Mouse (Mus musculus): ENCODE results near the gene Rex1bd. TPM values are rescaled to one million over a fixed set of nuclear protein-coding genes. Genes with fewer than 3 reads are reported as not detected.

The Rex1bd gene
- not detected for polyA plus RNA-seq (2014; fragmentation: Illumina TruSeq; extraction: RNeasy Lipid Tissue Mini Kit (QIAGEN cat#74804); ENCODE audit: low read depth, low replicate concordance)

GRCm38 (mm10) chr8:70506328-70507026, at the start of gene Rex1bd:
Gene Rex1bd, minus strand, starts transcription at chr8:70506752.

GRCm38 (mm10) chr8:70539077-70539813, 32.7 kb upstream of the Rex1bd start, which contains the start of gene Ell:
Gene Ell, plus strand, starts transcription at chr8:70539457.

GRCm38 (mm10) chr8:70527512-70528181, 21.1 kb upstream of the Rex1bd start, which contains the start of the genes Fkbp8 and Kxd1:
Gene Fkbp8, plus strand, starts transcription at chr8:70527724.
Gene Kxd1, minus strand, starts transcription at chr8:70527956.

GRCm38 (mm10) chr8:70510228-70510915, 3.8 kb upstream of the Rex1bd start, which contains the start of gene Uba52:
Gene Uba52, minus strand, starts transcription at chr8:70510801.

GRCm38 (mm10) chr8:70492664-70493640, 13.6 kb downstream of the Rex1bd start, which contains the start of gene Crlf1:
Gene Crlf1, plus strand, starts transcription at chr8:70493158.

GRCm38 (mm10) chr8:70486941-70487520, 19.5 kb downstream of the Rex1bd start, which contains the start of gene Tmem59l:
Gene Tmem59l, minus strand, starts transcription at chr8:70487358.

GRCm38 (mm10) chr8:70476333-70477268, 30.0 kb downstream of the Rex1bd start, which contains the start of gene Klhl26:
Gene Klhl26, minus strand, starts transcription at chr8:70476968.

Other genes with a start within 250 kb of the Rex1bd start
- not detected for gene Homer3, start 223.9 kb downstream of the Rex1bd start, polyA plus RNA-seq (2014; fragmentation: Illumina TruSeq; extraction: RNeasy Lipid Tissue Mini Kit (QIAGEN cat#74804); ENCODE audit: low read depth, low replicate concordance)
- gene Ddx49, start 204.3 kb downstream of the Rex1bd start, polyA plus RNA-seq (2014; fragmentation: Illumina TruSeq; extraction: RNeasy Lipid Tissue Mini Kit (QIAGEN cat#74804); ENCODE audit: low read depth, low replicate concordance): 4.1 TPM
- gene Cope, start 204.2 kb downstream of the Rex1bd start, polyA plus RNA-seq (2014; fragmentation: Illumina TruSeq; extraction: RNeasy Lipid Tissue Mini Kit (QIAGEN cat#74804); ENCODE audit: low read depth, low replicate concordance): 0.82 TPM
- gene Cers1, start 191.0 kb downstream of the Rex1bd start, polyA plus RNA-seq (2014; fragmentation: Illumina TruSeq; extraction: RNeasy Lipid Tissue Mini Kit (QIAGEN cat#74804); ENCODE audit: low read depth, low replicate concordance): not detected
- not detected for gene Gdf1, start 176.9 kb downstream of the Rex1bd start, polyA plus RNA-seq (2014; fragmentation: Illumina TruSeq; extraction: RNeasy Lipid Tissue Mini Kit (QIAGEN cat#74804); ENCODE audit: low read depth, low replicate concordance)
- 4.0 TPM for gene Upf1, start 153.5 kb downstream of the Rex1bd start, polyA plus RNA-seq (2014; fragmentation: Illumina TruSeq; extraction: RNeasy Lipid Tissue Mini Kit (QIAGEN cat#74804); ENCODE audit: low read depth, low replicate concordance)
- gene Comp, start 133.2 kb downstream of the Rex1bd start, polyA plus RNA-seq (2014; fragmentation: Illumina TruSeq; extraction: RNeasy Lipid Tissue Mini Kit (QIAGEN cat#74804); ENCODE audit: low read depth, low replicate concordance): not detected
- gene Crtc1, start 67.2 kb downstream of the Rex1bd start, polyA plus RNA-seq (2014; fragmentation: Illumina TruSeq; extraction: RNeasy Lipid Tissue Mini Kit (QIAGEN cat#74804); ENCODE audit: low read depth, low replicate concordance): 2.6 TPM
- gene Klhl26, start 29.8 kb downstream of the Rex1bd start, polyA plus RNA-seq (2014; fragmentation: Illumina TruSeq; extraction: RNeasy Lipid Tissue Mini Kit (QIAGEN cat#74804); ENCODE audit: low read depth, low replicate concordance): 5.4 TPM
- gene Tmem59l, start 19.4 kb downstream of the Rex1bd start, polyA plus RNA-seq (2014; fragmentation: Illumina TruSeq; extraction: RNeasy Lipid Tissue Mini Kit (QIAGEN cat#74804); ENCODE audit: low read depth, low replicate concordance): 0.82 TPM
- not detected for gene Crlf1, start 13.6 kb downstream of the Rex1bd start, polyA plus RNA-seq (2014; fragmentation: Illumina TruSeq; extraction: RNeasy Lipid Tissue Mini Kit (QIAGEN cat#74804); ENCODE audit: low read depth, low replicate concordance)
- gene Uba52, start 4.0 kb upstream of the Rex1bd start, polyA plus RNA-seq (2014; fragmentation: Illumina TruSeq; extraction: RNeasy Lipid Tissue Mini Kit (QIAGEN cat#74804); ENCODE audit: low read depth, low replicate concordance): 3.9 TPM
- 5.1 TPM for gene Fkbp8, start 21.0 kb upstream of the Rex1bd start, polyA plus RNA-seq (2014; fragmentation: Illumina TruSeq; extraction: RNeasy Lipid Tissue Mini Kit (QIAGEN cat#74804); ENCODE audit: low read depth, low replicate concordance)
- 8.0 TPM for gene Kxd1, start 21.2 kb upstream of the Rex1bd start, polyA plus RNA-seq (2014; fragmentation: Illumina TruSeq; extraction: RNeasy Lipid Tissue Mini Kit (QIAGEN cat#74804); ENCODE audit: low read depth, low replicate concordance)
- 0.58 TPM for gene Ell, start 32.7 kb upstream of the Rex1bd start, polyA plus RNA-seq (2014; fragmentation: Illumina TruSeq; extraction: RNeasy Lipid Tissue Mini Kit (QIAGEN cat#74804); ENCODE audit: low read depth, low replicate concordance)
- gene Isyna1, start 87.6 kb upstream of the Rex1bd start, polyA plus RNA-seq (2014; fragmentation: Illumina TruSeq; extraction: RNeasy Lipid Tissue Mini Kit (QIAGEN cat#74804); ENCODE audit: low read depth, low replicate concordance): 0.29 TPM
- not detected for gene Ssbp4, start 102.1 kb upstream of the Rex1bd start, polyA plus RNA-seq (2014; fragmentation: Illumina TruSeq; extraction: RNeasy Lipid Tissue Mini Kit (QIAGEN cat#74804); ENCODE audit: low read depth, low replicate concordance)
- not detected for gene Lrrc25, start 109.4 kb upstream of the Rex1bd start, polyA plus RNA-seq (2014; fragmentation: Illumina TruSeq; extraction: RNeasy Lipid Tissue Mini Kit (QIAGEN cat#74804); ENCODE audit: low read depth, low replicate concordance)
- gene Gdf15, start 125.7 kb upstream of the Rex1bd start, polyA plus RNA-seq (2014; fragmentation: Illumina TruSeq; extraction: RNeasy Lipid Tissue Mini Kit (QIAGEN cat#74804); ENCODE audit: low read depth, low replicate concordance): not detected
- gene Pgpep1, start 153.6 kb upstream of the Rex1bd start, polyA plus RNA-seq (2014; fragmentation: Illumina TruSeq; extraction: RNeasy Lipid Tissue Mini Kit (QIAGEN cat#74804); ENCODE audit: low read depth, low replicate concordance): 55.2 TPM
- gene Lsm4, start 166.5 kb upstream of the Rex1bd start, polyA plus RNA-seq (2014; fragmentation: Illumina TruSeq; extraction: RNeasy Lipid Tissue Mini Kit (QIAGEN cat#74804); ENCODE audit: low read depth, low replicate concordance): not detected
- gene Jund, start 192.2 kb upstream of the Rex1bd start, polyA plus RNA-seq (2014; fragmentation: Illumina TruSeq; extraction: RNeasy Lipid Tissue Mini Kit (QIAGEN cat#74804); ENCODE audit: low read depth, low replicate concordance): 24.6 TPM
- not detected for gene Iqcn, start 196.7 kb upstream of the Rex1bd start, polyA plus RNA-seq (2014; fragmentation: Illumina TruSeq; extraction: RNeasy Lipid Tissue Mini Kit (QIAGEN cat#74804); ENCODE audit: low read depth, low replicate concordance)
- not detected for gene Gm3336, start 211.8 kb upstream of the Rex1bd start, polyA plus RNA-seq (2014; fragmentation: Illumina TruSeq; extraction: RNeasy Lipid Tissue Mini Kit (QIAGEN cat#74804); ENCODE audit: low read depth, low replicate concordance)
- gene Pde4c, start 217.0 kb upstream of the Rex1bd start, polyA plus RNA-seq (2014; fragmentation: Illumina TruSeq; extraction: RNeasy Lipid Tissue Mini Kit (QIAGEN cat#74804); ENCODE audit: low read depth, low replicate concordance): not detected
- gene Rab3a, start 247.9 kb upstream of the Rex1bd start, polyA plus RNA-seq (2014; fragmentation: Illumina TruSeq; extraction: RNeasy Lipid Tissue Mini Kit (QIAGEN cat#74804); ENCODE audit: low read depth, low replicate concordance): 12.3 TPM

Measured in adrenal gland, adult 10 weeks (tissue).